ENCODE assay signal across 8 mouse cellular contexts in the genomic region with DNA sequence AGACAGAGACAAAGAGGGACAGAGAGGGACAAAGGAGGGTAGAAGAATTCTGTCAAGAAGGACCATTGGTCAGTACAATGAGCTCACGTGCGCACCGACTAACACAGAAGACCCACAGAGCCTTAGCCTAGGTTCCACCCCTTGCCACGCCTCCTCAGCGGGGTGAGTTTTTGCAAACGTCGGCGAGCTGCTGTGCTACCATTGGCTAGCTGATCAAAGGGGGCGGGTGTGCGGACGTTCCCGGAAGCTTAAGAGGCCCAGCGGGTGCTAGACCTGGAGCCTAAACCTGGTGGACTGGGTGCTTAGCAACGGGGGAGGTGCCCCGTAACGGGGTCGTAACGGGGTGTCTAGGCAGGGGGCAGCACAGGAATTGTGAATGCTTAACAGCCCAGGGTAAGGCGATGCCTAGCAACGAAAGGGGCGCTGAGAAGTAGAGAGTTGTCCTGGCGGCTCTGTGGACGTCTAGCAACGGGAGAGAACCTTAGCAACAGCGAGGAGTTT. TPM values are rescaled to one million over a fixed set of nuclear protein-coding genes. Genes with fewer than 3 reads are reported as not detected.
A peak's percentile ranks its signal among the peaks of the same experiment; 100 is the strongest.
DNase-seq lines count a peak whose midpoint lies in the region; ATAC-seq and TF ChIP-seq lines count a peak whose summit lies in the region.

A gene (plus strand): TSS at position 243 of the 501 bp plus-strand sequence.

- ATAC-seq in activated CD4-positive, CD25-positive, alpha-beta regulatory T cell, adult 4 months, result peak; percentile 87

- TF ChIP-seq POLR2A in cortical plate, adult 2 months (IDR thresholded peaks at IDR 0.05; ENCODE audit: extremely low read depth, insufficient read depth, low read length), result peak; percentile 66; the same call in 1 of the 2 replicates

- peak within 1 kb of the TSS; percentile 58; the same call in 1 of the 2 replicates for H3K27ac ChIP-seq in cortical plate, adult 2 months (ENCODE audit: insufficient read depth, low read length)

- H3K4me1 ChIP-seq in cortical plate, adult 2 months (ENCODE audit: control insufficient read depth, insufficient read depth, low read length), result peaks cover 2% of the 10 kb centered on the region; the same call in 1 of the 2 replicates
- H3K4me1 ChIP-seq in megakaryocyte, embryonic 14.5 days, result peaks cover 44% of the 10 kb centered on the region

- H3K27me3 ChIP-seq in megakaryocyte, embryonic 14.5 days (replicated peaks), result no peaks in the 10 kb centered on the region

- TF ChIP-seq CTCF in cortical plate, adult 2 months (IDR thresholded peaks at IDR 0.05; ENCODE audit: extremely low read depth, insufficient read depth, low read length), result no peak

- no peaks in the 10 kb centered on the region for H3K9me3 ChIP-seq in megakaryocyte, embryonic 14.5 days

- DNase-seq in gastrocnemius, adult 8-10 months (ENCODE audit: low spot score in 2 of 2), result peak; percentile 85 to 86
- peak; percentile 83 for DNase-seq in hindlimb bud, embryonic 11.5 days (ENCODE audit: extremely low spot score, low read depth, low spot score)
- peak; percentile 84 to 93 for DNase-seq in left cerebral cortex, adult 8-10 months (ENCODE audit: low spot score in 2 of 2)
- peak; percentile 95 to 96 for DNase-seq in right cerebral cortex, postnatal 10 days (ENCODE audit: low spot score in 2 of 2)
- peak; percentile 85 for DNase-seq in urinary bladder, postnatal 25 days (ENCODE audit: low spot score)

- H3K36me3 ChIP-seq in megakaryocyte, embryonic 14.5 days (replicated peaks; ENCODE audit: low read length), result peaks cover 27% of the 10 kb centered on the region

- H3K4me3 ChIP-seq in cortical plate, adult 2 months (ENCODE audit: insufficient read depth, low read length), result peak within 1 kb of the TSS; percentile 47
- H3K4me3 ChIP-seq in megakaryocyte, embryonic 14.5 days (replicated peaks), result peak within 1 kb of the TSS; percentile 92

RNA-seq across cellular contexts. Expression of the gene that starts here (rescaled TPM):
- 10 to 100 TPM in 1 of 2 experiments, 1 to 10 TPM in 1; 6.3 to 12.5 TPM for polyA plus RNA-seq in activated CD4-positive, CD25-positive, alpha-beta regulatory T cell, adult 4 months (2017; shearing (Covaris generic))
- polyA plus RNA-seq in cortical plate, adult 2 months (2012; rRNA removed), result 30.6 and 31.8 TPM in 2 replicates
- total RNA-seq in gastrocnemius, adult 8-10 months (2022), result 1 to 10 TPM; 2.6 to 3.3 (median 3.0) TPM
- 10 to 100 TPM; 29.8 to 38.9 (median 32.2) TPM for total RNA-seq in left cerebral cortex, adult 8-10 months (2022)
- 45.5 and 46.3 TPM in 2 replicates for polyA plus RNA-seq in megakaryocyte, embryonic 14.5 days (2012; ENCODE audit: insufficient read depth, low replicate concordance)

Comparison
In these comparisons a context has a peak if more than half of its experiments do, and no peak if none do; other contexts are left out.
1. Peak in every context shown above with its lines: DNase-seq, ATAC-seq, H3K4me3 ChIP-seq and H3K27ac ChIP-seq.
2. RNA of the gene that starts here (total RNA-seq): 29.8 to 38.9 TPM in left cerebral cortex, adult 8-10 months; 2.6 to 3.3 TPM in gastrocnemius, adult 8-10 months; every median in the first group is over 4 times any median in the second.